Mouse (Mus musculus) intestine, embryonic 14.5 days (tissue): ENCODE measurements around the gene Lpar1. TPM values are rescaled to one million over a fixed set of nuclear protein-coding genes. Genes with fewer than 3 reads are reported as not detected.
"Not testable (repeated sequence)": the region's sequence is repeated elsewhere in the genome, so short reads cannot be mapped to it uniquely, and the experiment has no call there.

Source experiments
- ATAC-seq: fragments of 200-750 bp; cut with Nextera tagmentation; replicated peaks from 2 replicates; pipeline ENCODE4 v1.8.0; 2017; ENCODE audit warnings: low read depth, moderate number of reproducible peaks, moderate TSS enrichment, moderate library complexity; ENCODE audit not compliant: low FRiP score, low TSS enrichment
- DNase-seq: peaks from one replicate; pipeline ENCODE4 v3.0.0-alpha.2; 2018; ENCODE audit warnings: low spot score
- H3K27ac ChIP-seq: fragments of 300-500 bp; sonication (generic); 2 replicates; pipeline ENCODE4 v1.5.1; 2014; ENCODE audit warnings: low read depth, mild to moderate bottlenecking, control low read depth
- H3K27me3 ChIP-seq: fragments of 300-500 bp; sonication (generic); replicated peaks from 2 replicates; pipeline ENCODE4 v1.6.1; 2014; ENCODE audit warnings: low read length, control low read depth; ENCODE audit not compliant: control insufficient read depth, insufficient read depth
- H3K36me3 ChIP-seq: fragments of 300-500 bp; sonication (generic); 2 replicates; pipeline ENCODE4 v1.6.1; 2014; ENCODE audit warnings: low read length, control low read depth; ENCODE audit not compliant: control insufficient read depth, insufficient read depth
- H3K4me1 ChIP-seq: fragments of 300-500 bp; sonication (generic); replicated peaks from 2 replicates; pipeline ENCODE4 v1.6.1; 2014; ENCODE audit warnings: low read length, control low read depth, mixed read lengths; ENCODE audit not compliant: control insufficient read depth, insufficient read depth
- H3K4me2 ChIP-seq: fragments of 300-500 bp; sonication (generic); 2 replicates; pipeline ENCODE4 v1.6.1; 2014; ENCODE audit warnings: low read length
- H3K4me3 ChIP-seq: fragments of 300-500 bp; sonication (generic); 2 replicates; pipeline ENCODE4 v1.5.1; 2014; ENCODE audit warnings: low read depth, low read length, control low read depth, mixed read lengths
- H3K9ac ChIP-seq: fragments of 300-500 bp; sonication (generic); 2 replicates; pipeline ENCODE4 v1.6.1; 2014; ENCODE audit warnings: mild to moderate bottlenecking, low read length
- H3K9me3 ChIP-seq: fragments of 300-500 bp; sonication (generic); 2 replicates; pipeline ENCODE4 v1.6.1; 2016; ENCODE audit warnings: low read length, control low read depth; ENCODE audit not compliant: control insufficient read depth
- WGBS: fragments of 180-500 bp; shearing (Covaris S2); extraction: QIAGEN DNeasy Blood & Tissue Kit; methylation state at CpG from one replicate; pipeline ENCODE4 v1.1.7; 2014; 5-methylcytosine and 5-hydroxymethylcytosine counted together
- polyA plus RNA-seq: library from polyadenylated mRNA; unstranded; fragments of >200 nt; fragmentation: Nextera tagmentation; extraction: Ambion mirVana; gene quantifications from 2 replicates; pipeline ENCODE4 v1.2.1, GENCODE M21; 2014

Lpar1 gene
- polyA plus RNA-seq, 1 experiment from 2014 or later: 57.0 TPM

- whole genome bisulfite sequencing: 92% methylated on average over 7 of the region's 7 CpGs
- H3K9ac ChIP-seq, H3K4me2 ChIP-seq: not testable (repeated sequence)
Observed at GRCm38 (mm10) chr4:58542656-58543055, 11.0 kb downstream of the Lpar1 start.

GRCm38 (mm10) chr4:58540841-58541240 lies 12.9 kb downstream of the Lpar1 start:
- no peak overlapping the region for H3K9ac ChIP-seq
- 86% methylated on average over 3 of the region's 3 CpGs for WGBS

More at GRCm38 (mm10) chr4:58542656-58543055, 11.0 kb downstream of the Lpar1 start:
- not testable (repeated sequence) for H3K27me3 ChIP-seq, ATAC-seq, H3K27ac ChIP-seq, H3K4me3 ChIP-seq, H3K9me3 ChIP-seq
- H3K4me1 ChIP-seq: peaks cover 25% of the 10 kb centered on the region
- H3K36me3 ChIP-seq: peaks cover 38% of the 10 kb centered on the region
- DNase-seq: peak; percentile 45

DNA sequence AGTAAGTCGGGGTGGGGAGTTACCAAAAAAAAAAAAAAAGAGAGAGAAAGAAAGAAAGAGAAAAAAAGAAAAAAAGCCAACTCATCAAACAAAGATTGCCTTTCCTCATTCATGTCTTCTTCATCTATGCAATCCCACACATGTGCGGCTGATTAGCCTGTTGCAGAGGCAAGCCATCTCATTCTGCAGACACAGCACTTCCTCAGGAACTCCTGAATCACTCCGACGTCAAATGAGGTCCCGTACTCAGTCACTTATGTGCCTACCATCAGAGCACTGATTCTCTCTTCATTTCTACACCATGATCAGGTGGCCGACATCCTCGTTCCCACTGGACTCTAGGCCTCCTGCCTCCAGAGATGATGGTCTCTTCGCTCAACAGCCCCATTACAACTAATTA lies 13.3 kb downstream of the Lpar1 start:
- Histone ChIP-seq H3K4me3 (no peak overlapping the region), H3K27ac (no peak overlapping the region), H3K36me3 (peaks cover 35% of the 10 kb centered on the region), H3K4me1 (peaks cover 2% of the 10 kb centered on the region), H3K9ac (no peak overlapping the region), H3K27me3 (no peaks in the 10 kb centered on the region), H3K9me3 (no peaks in the 10 kb centered on the region), H3K4me2 (no peak overlapping the region)
- 87% methylated on average over 8 of the region's 8 CpGs for WGBS
- ATAC-seq (no peak), DNase-seq (no peak)

More at GRCm38 (mm10) chr4:58540841-58541240, 12.9 kb downstream of the Lpar1 start:
- H3K27ac ChIP-seq: no peak overlapping the region
- H3K9me3 ChIP-seq: no peaks in the 10 kb centered on the region
- H3K36me3 ChIP-seq: peaks cover 35% of the 10 kb centered on the region
- DNase-seq (no peak), ATAC-seq (no peak)
- no peaks in the 10 kb centered on the region for H3K27me3 ChIP-seq
- no peak overlapping the region for H3K4me3 ChIP-seq
- no peak overlapping the region for H3K4me2 ChIP-seq
- peaks cover 7% of the 10 kb centered on the region for H3K4me1 ChIP-seq

DNA sequence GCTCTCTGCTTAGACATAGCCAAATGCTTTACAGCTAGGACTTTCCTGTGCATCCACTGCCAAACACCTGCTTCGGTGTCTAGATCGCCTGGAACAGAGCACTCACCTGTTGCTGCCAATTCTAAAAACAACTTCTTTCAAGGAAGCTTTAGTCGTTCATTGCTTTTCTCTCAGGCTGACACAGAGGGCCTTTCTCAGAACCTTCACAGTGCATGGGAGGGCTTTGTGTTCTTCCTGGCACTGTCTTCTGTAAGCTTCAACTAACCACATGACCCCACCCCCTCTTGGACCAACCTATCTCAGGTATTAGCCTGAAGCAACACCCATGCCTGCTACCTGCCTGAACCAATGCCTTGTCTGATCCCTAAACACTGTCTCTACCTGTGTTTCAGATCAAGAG lies 15.0 kb downstream of the Lpar1 start:
- Histone ChIP-seq H3K27ac (no peak overlapping the region), H3K4me2 (no peak overlapping the region), H3K27me3 (no peaks in the 10 kb centered on the region), H3K9me3 (no peaks in the 10 kb centered on the region), H3K36me3 (peaks cover 19% of the 10 kb centered on the region), H3K9ac (no peak overlapping the region), H3K4me3 (no peak overlapping the region), H3K4me1 (peaks cover 17% of the 10 kb centered on the region)
- DNase-seq: peak; percentile 37
- ATAC-seq: no peak
- 90% methylated on average over 3 of the region's 3 CpGs for WGBS

GRCm38 (mm10) chr4:58535754-58536153 lies 17.9 kb downstream of the Lpar1 start:
- ATAC-seq: no peak
- Histone ChIP-seq H3K4me3 (no peak overlapping the region), H3K9me3 (no peaks in the 10 kb centered on the region), H3K9ac (no peak overlapping the region), H3K4me1 (peaks cover 19% of the 10 kb centered on the region), H3K4me2 (no peak overlapping the region), H3K36me3 (0 out of 2 replicates have a peak, but pooled peaks cover 3% of the 10 kb centered on the region), H3K27ac (no peak overlapping the region), H3K27me3 (no peaks in the 10 kb centered on the region)
- DNase-seq: peak; percentile 23
- 82% methylated on average over 6 of the region's 6 CpGs for WGBS

GRCm38 (mm10) chr4:58534726-58535350 lies 18.9 kb downstream of the Lpar1 start:
- DNase-seq: peak; percentile 54
- no peak overlapping the region for H3K4me3 ChIP-seq
- peaks cover 19% of the 10 kb centered on the region for H3K4me1 ChIP-seq
- no peaks in the 10 kb centered on the region for H3K9me3 ChIP-seq
- ATAC-seq: no peak
- 65% methylated on average over 15 of the region's 15 CpGs for WGBS
- no peak overlapping the region for H3K4me2 ChIP-seq
- no peaks in the 10 kb centered on the region for H3K27me3 ChIP-seq
- 0 out of 2 replicates have a peak, but pooled peaks cover 3% of the 10 kb centered on the region for H3K36me3 ChIP-seq
- no peak overlapping the region for H3K9ac ChIP-seq
- H3K27ac ChIP-seq: no peak overlapping the region

DNA sequence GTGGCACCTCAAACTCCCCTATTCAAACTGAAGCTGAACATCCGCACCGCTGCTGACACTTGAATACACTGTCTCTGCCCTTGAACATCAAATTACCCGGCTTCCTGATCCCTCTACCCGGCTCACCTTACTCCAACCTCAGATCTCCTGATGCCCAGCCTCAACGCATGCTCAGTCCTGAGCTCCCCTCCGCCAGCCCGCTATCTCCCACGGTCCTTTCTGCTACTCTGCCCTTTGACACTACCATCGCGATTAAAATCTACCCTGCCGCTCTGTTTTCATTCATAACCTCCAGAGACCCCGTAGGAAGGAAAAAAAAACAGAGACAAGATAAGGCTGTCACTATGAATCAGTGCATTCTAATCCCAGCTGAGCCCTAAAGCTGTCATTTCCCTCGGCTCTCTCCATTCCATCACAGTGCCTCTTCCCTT lies 19.5 kb downstream of the Lpar1 start:
- Histone ChIP-seq H3K27me3 (no peaks in the 10 kb centered on the region), H3K4me1 (peaks cover 22% of the 10 kb centered on the region), H3K36me3 (no peaks in the 10 kb centered on the region), H3K27ac (no peak overlapping the region), H3K4me3 (no peak overlapping the region), H3K9ac (no peak overlapping the region), H3K4me2 (peak overlapping the region; percentile 5; the same call in 1 of the 2 replicates), H3K9me3 (no peaks in the 10 kb centered on the region)
- 16% methylated on average over 13 of the region's 13 CpGs for WGBS
- peak; percentile 52 for DNase-seq
- no peak for ATAC-seq

DNA sequence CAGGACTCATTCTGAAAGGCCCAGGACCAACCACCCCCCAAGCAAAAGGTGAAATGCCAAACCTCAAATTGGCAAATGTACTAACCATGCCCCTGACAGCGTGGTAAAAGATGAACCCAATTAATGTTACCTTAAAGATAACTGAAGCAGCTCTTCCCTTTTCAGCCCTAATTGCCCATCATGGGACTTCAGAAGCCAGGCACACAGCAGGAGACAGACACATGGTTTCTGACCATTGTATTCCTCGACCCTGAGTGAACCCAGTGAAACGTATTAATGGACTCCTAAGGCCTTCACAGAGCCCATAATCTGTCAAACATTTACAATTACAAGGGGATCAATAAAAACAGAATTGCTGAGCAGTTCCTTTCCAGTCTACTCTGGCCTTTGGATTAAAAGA lies 20.2 kb downstream of the Lpar1 start:
- H3K9ac ChIP-seq: no peak overlapping the region
- no peaks in the 10 kb centered on the region for H3K27me3 ChIP-seq
- no peak for ATAC-seq
- no peak overlapping the region for H3K27ac ChIP-seq
- no peaks in the 10 kb centered on the region for H3K9me3 ChIP-seq
- H3K4me1 ChIP-seq: peaks cover 28% of the 10 kb centered on the region
- peak; percentile 23 for DNase-seq
- 39% methylated on average over 3 of the region's 3 CpGs for WGBS
- H3K4me2 ChIP-seq: no peak overlapping the region
- no peaks in the 10 kb centered on the region for H3K36me3 ChIP-seq
- H3K4me3 ChIP-seq: no peak overlapping the region

- 77% methylated on average over 3 of the region's 3 CpGs for WGBS
- Histone ChIP-seq H3K9ac (no peak overlapping the region), H3K9me3 (no peaks in the 10 kb centered on the region), H3K36me3 (no peaks in the 10 kb centered on the region), H3K4me1 (peaks cover 28% of the 10 kb centered on the region), H3K27ac (no peak overlapping the region), H3K27me3 (no peaks in the 10 kb centered on the region), H3K4me2 (no peak overlapping the region), H3K4me3 (no peak overlapping the region)
- DNase-seq (peak; percentile 41), ATAC-seq (no peak)
Observed at GRCm38 (mm10) chr4:58532326-58532725, 21.4 kb downstream of the Lpar1 start.
